Mouse (Mus musculus): Measurements from ENCODE around the gene Vmn1r19. TPM values are rescaled to one million over a fixed set of nuclear protein-coding genes. Genes with fewer than 3 reads are reported as not detected.
"Not testable (repeated sequence)": the region's sequence is repeated elsewhere in the genome, so short reads cannot be mapped to it uniquely, and the experiment has no call there.

The Vmn1r19 gene
- polyA plus RNA-seq (2015; fragmentation: Nextera tagmentation; extraction: Ambion mirVana): not detected in 2 replicates

- 73% methylated on average over 3 of the region's 3 CpGs for WGBS
- not testable (repeated sequence) for H3K9me3 ChIP-seq; H3K36me3 ChIP-seq; H3K4me3 ChIP-seq; H3K9ac ChIP-seq; H3K27me3 ChIP-seq; H3K4me1 ChIP-seq (replicated peaks); H3K27ac ChIP-seq; ATAC-seq (ENCODE audit: low FRiP score); H3K4me2 ChIP-seq
Observed at GRCm38 (mm10) chr6:57403480-57403879, at the start of gene Vmn1r19. Gene Vmn1r19 (plus strand): TSS chr6:57403780.

DNA sequence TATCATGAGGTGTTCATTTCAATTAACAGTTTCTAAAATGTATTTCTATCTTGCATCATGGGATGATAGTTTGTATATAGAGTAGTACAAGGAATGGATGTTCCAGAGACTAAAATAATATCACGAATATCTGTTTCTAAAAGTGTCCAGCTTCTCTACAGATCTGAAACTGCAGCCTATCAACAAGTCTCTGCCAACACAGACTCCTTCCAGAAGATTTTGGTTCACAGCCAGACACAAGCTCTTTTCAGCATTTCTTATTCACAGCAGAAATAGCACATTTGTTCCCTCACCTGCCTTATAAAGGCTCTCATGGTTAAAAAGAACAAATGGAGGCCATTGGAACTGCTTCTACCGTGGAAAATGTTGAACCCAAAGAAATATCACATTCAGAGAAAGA lies 46.7 kb upstream of the Vmn1r19 start:
- Histone ChIP-seq H3K9ac (no peak overlapping the region), H3K27ac (no peak overlapping the region), H3K27me3 (no peaks in the 10 kb centered on the region), H3K4me2 (no peak overlapping the region), H3K36me3 (no peaks in the 10 kb centered on the region), H3K4me3 (no peak overlapping the region), H3K9me3 (no peaks in the 10 kb centered on the region), H3K4me1 (replicated peaks) (no peaks in the 10 kb centered on the region)
- WGBS: 88% methylated on average over 2 of the region's 2 CpGs
- no peak for ATAC-seq (ENCODE audit: low FRiP score)

- no peaks in the 10 kb centered on the region for H3K4me1 ChIP-seq (replicated peaks)
- H3K27me3 ChIP-seq: no peaks in the 10 kb centered on the region
- no peak within 1 kb of the TSS for H3K4me2 ChIP-seq
- no peak within 1 kb of the TSS for H3K9ac ChIP-seq
- ATAC-seq (ENCODE audit: low FRiP score): no peak
- H3K9me3 ChIP-seq: no peaks in the 10 kb centered on the region
- H3K4me3 ChIP-seq: no peak within 1 kb of the TSS
- 93% methylated on average over 1 of the region's 1 CpGs for WGBS
- no peaks in the 10 kb centered on the region for H3K36me3 ChIP-seq
- H3K27ac ChIP-seq: no peak within 1 kb of the TSS
Observed at GRCm38 (mm10) chr6:57363627-57364026, 40.0 kb upstream of the Vmn1r19 start, which contains the start of gene Vmn1r17. Gene Vmn1r17 (minus strand): TSS chr6:57363727.

- H3K27ac ChIP-seq; H3K9ac ChIP-seq; H3K4me2 ChIP-seq; H3K27me3 ChIP-seq; H3K4me3 ChIP-seq; H3K9me3 ChIP-seq; H3K4me1 ChIP-seq (replicated peaks); ATAC-seq (ENCODE audit: low FRiP score); H3K36me3 ChIP-seq: not testable (repeated sequence)
- 95% methylated on average over 1 of the region's 1 CpGs for WGBS
Observed at GRCm38 (mm10) chr6:57365866-57366265, 37.7 kb upstream of the Vmn1r19 start.

- Histone ChIP-seq H3K9me3 (no peaks in the 10 kb centered on the region), H3K9ac (no peak overlapping the region), H3K4me3 (no peak overlapping the region), H3K27ac (no peak overlapping the region), H3K27me3 (no peaks in the 10 kb centered on the region), H3K4me1 (replicated peaks) (no peaks in the 10 kb centered on the region), H3K36me3 (no peaks in the 10 kb centered on the region), H3K4me2 (no peak overlapping the region)
- no peak for ATAC-seq (ENCODE audit: low FRiP score)
- WGBS: 90% methylated on average over 1 of the region's 1 CpGs
Observed at GRCm38 (mm10) chr6:57367496-57367895, 36.1 kb upstream of the Vmn1r19 start.

- Histone ChIP-seq H3K9me3 (no peaks in the 10 kb centered on the region), H3K27ac (no peak within 1 kb of the TSS)
- no peak for ATAC-seq (ENCODE audit: low FRiP score)
Observed at GRCm38 (mm10) chr6:57395683-57396082, 7.9 kb upstream of the Vmn1r19 start, which contains the start of gene Vmn1r18. Gene Vmn1r18 (minus strand): TSS chr6:57395783.

DNA sequence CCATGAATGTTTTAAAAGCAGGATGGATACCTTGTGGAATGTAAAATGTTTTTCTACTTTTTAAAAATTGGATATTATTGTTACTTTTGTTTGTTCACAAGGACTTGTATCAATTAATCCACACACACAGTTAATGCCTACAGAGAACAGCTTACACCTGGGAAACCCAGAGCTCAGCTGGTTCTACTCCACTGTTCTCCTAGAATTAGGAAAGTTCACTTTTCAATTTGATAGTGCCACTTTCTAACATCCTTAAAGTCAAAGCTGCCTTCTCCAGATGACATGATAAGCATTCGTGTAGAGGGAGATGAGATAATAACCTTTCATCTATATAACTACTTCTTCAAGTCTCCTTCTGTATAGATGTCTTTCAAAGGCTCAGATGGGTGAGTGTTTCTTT lies 25.1 kb downstream of the Vmn1r19 start, which contains the start of gene Vmn1r20:
TSS of gene Vmn1r20 (plus strand) at position 301 of the 400 bp plus-strand sequence.
- ATAC-seq (ENCODE audit: low FRiP score): no peak
- H3K4me2 ChIP-seq: no peak within 1 kb of the TSS
- H3K9me3 ChIP-seq: no peaks in the 10 kb centered on the region
- H3K4me1 ChIP-seq (replicated peaks): no peaks in the 10 kb centered on the region
- 81% methylated on average over 1 of the region's 1 CpGs for WGBS
- no peak within 1 kb of the TSS for H3K4me3 ChIP-seq
- no peaks in the 10 kb centered on the region for H3K36me3 ChIP-seq
- no peak within 1 kb of the TSS for H3K27ac ChIP-seq
- no peaks in the 10 kb centered on the region for H3K27me3 ChIP-seq
- no peak within 1 kb of the TSS for H3K9ac ChIP-seq

More at GRCm38 (mm10) chr6:57395683-57396082, 7.9 kb upstream of the Vmn1r19 start, which contains the start of gene Vmn1r18:
- H3K4me2 ChIP-seq: no peak within 1 kb of the TSS
- no peaks in the 10 kb centered on the region for H3K36me3 ChIP-seq
- H3K4me1 ChIP-seq (replicated peaks): no peaks in the 10 kb centered on the region
- no peak within 1 kb of the TSS for H3K9ac ChIP-seq
- H3K4me3 ChIP-seq: no peak within 1 kb of the TSS
- no peaks in the 10 kb centered on the region for H3K27me3 ChIP-seq

- no peak for ATAC-seq (ENCODE audit: low FRiP score)
- 87% methylated on average over 1 of the region's 1 CpGs for WGBS
Observed at GRCm38 (mm10) chr6:57431196-57431595, 27.6 kb downstream of the Vmn1r19 start.

More at GRCm38 (mm10) chr6:57431196-57431595, 27.6 kb downstream of the Vmn1r19 start:
- Histone ChIP-seq H3K27me3 (no peaks in the 10 kb centered on the region), H3K36me3 (no peaks in the 10 kb centered on the region), H3K4me3 (no peak overlapping the region), H3K9ac (no peak overlapping the region), H3K9me3 (no peaks in the 10 kb centered on the region), H3K27ac (no peak overlapping the region), H3K4me2 (no peak overlapping the region), H3K4me1 (replicated peaks) (no peaks in the 10 kb centered on the region)

Other genes with a start within 250 kb of the Vmn1r19 start
- not detected in 2 replicates for gene Vmn1r12, start 246.9 kb upstream of the Vmn1r19 start, polyA plus RNA-seq (2015; fragmentation: Nextera tagmentation; extraction: Ambion mirVana)
- gene Vmn1r13, start 200.5 kb upstream of the Vmn1r19 start, polyA plus RNA-seq (2015; fragmentation: Nextera tagmentation; extraction: Ambion mirVana): not detected in 2 replicates
- not detected in 2 replicates for gene Vmn1r14, start 172.1 kb upstream of the Vmn1r19 start, polyA plus RNA-seq (2015; fragmentation: Nextera tagmentation; extraction: Ambion mirVana)
- gene Vmn1r15, start 145.8 kb upstream of the Vmn1r19 start, polyA plus RNA-seq (2015; fragmentation: Nextera tagmentation; extraction: Ambion mirVana): not detected in 2 replicates
- not detected in 2 replicates for gene Vmn1r16, start 74.3 kb upstream of the Vmn1r19 start, polyA plus RNA-seq (2015; fragmentation: Nextera tagmentation; extraction: Ambion mirVana)
- gene Vmn1r17, start 40.1 kb upstream of the Vmn1r19 start, polyA plus RNA-seq (2015; fragmentation: Nextera tagmentation; extraction: Ambion mirVana): not detected in 2 replicates
- gene Vmn1r18, start 8.0 kb upstream of the Vmn1r19 start, polyA plus RNA-seq (2015; fragmentation: Nextera tagmentation; extraction: Ambion mirVana): not detected in 2 replicates
- not detected in 2 replicates for gene Vmn1r20, start 25.1 kb downstream of the Vmn1r19 start, polyA plus RNA-seq (2015; fragmentation: Nextera tagmentation; extraction: Ambion mirVana)
- 6.1 and 6.9 TPM in 2 replicates for gene Ppm1k, start 131.7 kb downstream of the Vmn1r19 start, polyA plus RNA-seq (2015; fragmentation: Nextera tagmentation; extraction: Ambion mirVana)
- 0.95 and 1.1 TPM in 2 replicates for gene Herc6, start 177.2 kb downstream of the Vmn1r19 start, polyA plus RNA-seq (2015; fragmentation: Nextera tagmentation; extraction: Ambion mirVana)

Data from hindbrain, embryonic 13.5 days (tissue).